Mouse (Mus musculus) adrenal gland (tissue): ENCODE measurements at regions not wholly inside any gene's neighbourhood (a gene's known extent, or its start where the extent isn't known, plus 50 kb on each side); places are given as distances from the start of the nearest gene placed in this dataset.
"Not testable (repeated sequence)": the region's sequence is repeated elsewhere in the genome, so short reads cannot be mapped to it uniquely, and the experiment has no call there.

Experiments used
- intact Hi-C: fragments of 180-260 bp; cut with DNase I; formaldehyde crosslinking; loops from one replicate; pipeline ENCODE4 v1.15.1; 2025

- intact Hi-C loops: no loop called here
These were observed 163.5 kb upstream of the Cdkn3 start for GRCm38 (mm10) chr14:46596696-46597359.

GRCm38 (mm10) chr14:46594151-46594550, 166.2 kb upstream of the Cdkn3 start:
- intact Hi-C loops: no loop called here

GRCm38 (mm10) chr14:46591753-46592359, 168.5 kb upstream of the Cdkn3 start:
- intact Hi-C loops: no loop called here

GRCm38 (mm10) chr14:46591211-46591610, 169.1 kb upstream of the Cdkn3 start:
- intact Hi-C loops: no loop called here

GRCm38 (mm10) chr14:46586093-46586492, 174.2 kb upstream of the Cdkn3 start:
- intact Hi-C loops: no loop called here

- intact Hi-C loops: no loop called here
These were observed 182.0 kb upstream of the Cdkn3 start for GRCm38 (mm10) chr14:46578051-46579000.

- intact Hi-C loops: no loop called here
These were observed 184.5 kb upstream of the Cdkn3 start for GRCm38 (mm10) chr14:46575889-46576288.

GRCm38 (mm10) chr14:46575414-46575813, 184.9 kb upstream of the Cdkn3 start:
- intact Hi-C loops: no loop called here

GRCm38 (mm10) chr14:46573401-46573800, 182.9 kb upstream of the Bmp4 start:
- intact Hi-C loops: no loop called here

- intact Hi-C loops: not testable (repeated sequence)
These were observed 182.5 kb upstream of the Bmp4 start for GRCm38 (mm10) chr14:46572972-46573371.

GRCm38 (mm10) chr14:46571841-46572240, 181.4 kb upstream of the Bmp4 start:
- intact Hi-C loops: no loop called here

- intact Hi-C loops: loop anchor here (10.0 kb wide), 1 partner anchor 136 kb away; no protein-coding TSS in a partner anchor
These were observed 178.8 kb upstream of the Bmp4 start for GRCm38 (mm10) chr14:46569273-46569672.

GRCm38 (mm10) chr14:46567411-46567780, 176.9 kb upstream of the Bmp4 start:
- intact Hi-C loops: loop anchor here (10.0 kb wide), 1 partner anchor 137 kb away; no protein-coding TSS in a partner anchor

GRCm38 (mm10) chr14:46566681-46567410, 176.4 kb upstream of the Bmp4 start:
- intact Hi-C loops: loop anchor here (10.0 kb wide), 1 partner anchor 138 kb away; no protein-coding TSS in a partner anchor

GRCm38 (mm10) chr14:46564998-46565397, 174.5 kb upstream of the Bmp4 start:
- intact Hi-C loops: loop anchor here (2.0 to 10.0 kb wide), 2 partner anchors 140 to 572 kb away; no protein-coding TSS in a partner anchor

GRCm38 (mm10) chr14:46562016-46562415, 171.5 kb upstream of the Bmp4 start:
- intact Hi-C loops: loop anchor here (10.0 kb wide), 1 partner anchor 143 kb away; no protein-coding TSS in a partner anchor

- intact Hi-C loops: no loop called here
These were observed 162.8 kb upstream of the Bmp4 start for GRCm38 (mm10) chr14:46553239-46553638.

GRCm38 (mm10) chr14:46546146-46546545, 155.7 kb upstream of the Bmp4 start:
- intact Hi-C loops: no loop called here

GRCm38 (mm10) chr14:46539466-46540187, 149.2 kb upstream of the Bmp4 start:
- intact Hi-C loops: no loop called here
